Mouse (Mus musculus) E14TG2a.4 (cell line): ENCODE results near the gene Lingo2.

ENCODE experiments used
- H3K27me3 ChIP-seq: 2 replicates; pipeline ENCODE4 v1.6.1; 2014; ENCODE audit warnings: low read length, control low read depth; ENCODE audit not compliant: insufficient read depth
- H3K36me3 ChIP-seq: 2 replicates; pipeline ENCODE4 v1.6.1; 2014; ENCODE audit warnings: low read length, control low read depth; ENCODE audit not compliant: insufficient read depth
- H3K4me1 ChIP-seq: replicated peaks from 2 replicates; pipeline ENCODE4 v1.6.1; 2014; ENCODE audit warnings: low read depth, low read length, control low read depth
- H3K4me3 ChIP-seq: replicated peaks from 2 replicates; pipeline ENCODE4 v1.5.1; 2014; ENCODE audit warnings: mild to moderate bottlenecking, low read length
- H3K9me3 ChIP-seq: 2 replicates; pipeline ENCODE4 v1.6.1; 2014; ENCODE audit warnings: low read length, control low read depth
- CTCF ChIP-seq: conservative IDR thresholded peaks from 2 replicates; pipeline ENCODE4 v1.5.1; 2014; ENCODE audit warnings: low read length
- NANOG ChIP-seq: IDR thresholded peaks from 2 replicates; pipeline ENCODE4 v1.6.1; 2014; ENCODE audit warnings: borderline replicate concordance, low read length, mixed read lengths
- POU5F1 ChIP-seq: IDR thresholded peaks from 2 replicates; pipeline ENCODE4 v1.6.1; 2014; ENCODE audit warnings: low read length, borderline replicate concordance

Lingo2 gene

GRCm38 (mm10) chr4:35897769-35898564 lies 1053.6 kb downstream of the Lingo2 start:
- no peaks in the 10 kb centered on the region for H3K9me3 ChIP-seq
- no peak overlapping the region for H3K4me3 ChIP-seq
- TF ChIP-seq POU5F1 (no peak), NANOG (no peak), CTCF (no peak)
- H3K36me3 ChIP-seq = no peaks in the 10 kb centered on the region
- H3K27me3 ChIP-seq = no peaks in the 10 kb centered on the region
- H3K4me1 ChIP-seq = no peaks in the 10 kb centered on the region

GRCm38 (mm10) chr4:35885591-35886542 lies 1065.7 kb downstream of the Lingo2 start:
- Histone ChIP-seq H3K9me3 (no peaks in the 10 kb centered on the region), H3K36me3 (no peaks in the 10 kb centered on the region), H3K4me1 (no peaks in the 10 kb centered on the region), H3K27me3 (no peaks in the 10 kb centered on the region), H3K4me3 (no peak overlapping the region)
- TF ChIP-seq NANOG (no peak), CTCF (no peak), POU5F1 (no peak)

DNA sequence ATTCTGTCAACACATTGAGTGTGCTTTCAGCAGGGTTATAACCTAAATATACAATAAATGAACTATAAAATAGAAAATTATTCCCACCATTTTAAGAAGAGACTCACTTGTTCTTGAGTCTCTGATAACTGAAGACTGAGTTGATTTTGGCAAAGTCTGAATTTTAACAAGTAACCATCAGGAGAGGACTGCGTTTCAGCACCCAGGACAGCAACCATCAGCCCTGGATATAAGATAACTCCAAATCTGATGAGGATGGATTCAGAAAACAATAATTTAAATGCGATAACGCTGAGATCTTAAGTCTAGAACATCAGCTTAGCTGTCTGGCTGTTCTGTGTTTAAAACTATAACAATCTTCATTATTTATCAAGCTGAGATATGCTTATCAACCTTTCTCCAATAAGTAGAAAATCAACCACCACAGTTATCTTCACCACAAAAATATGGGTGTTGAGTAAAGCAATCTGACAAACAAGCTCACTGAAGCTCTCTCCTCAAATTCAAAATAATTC lies 1066.5 kb downstream of the Lingo2 start:
- no peaks in the 10 kb centered on the region for H3K4me1 ChIP-seq
- no peaks in the 10 kb centered on the region for H3K27me3 ChIP-seq
- H3K36me3 ChIP-seq = no peaks in the 10 kb centered on the region
- H3K9me3 ChIP-seq = no peaks in the 10 kb centered on the region
- no peak overlapping the region for H3K4me3 ChIP-seq
- no peak for TF ChIP-seq POU5F1
- no peak for TF ChIP-seq CTCF
- TF ChIP-seq NANOG = no peak

GRCm38 (mm10) chr4:35846518-35846917 lies 1105.0 kb downstream of the Lingo2 start:
- no peaks in the 10 kb centered on the region for H3K9me3 ChIP-seq
- no peaks in the 10 kb centered on the region for H3K27me3 ChIP-seq
- TF ChIP-seq POU5F1 = no peak
- no peak for TF ChIP-seq CTCF
- no peak for TF ChIP-seq NANOG
- no peaks in the 10 kb centered on the region for H3K4me1 ChIP-seq
- H3K4me3 ChIP-seq = no peak overlapping the region
- no peaks in the 10 kb centered on the region for H3K36me3 ChIP-seq

DNA sequence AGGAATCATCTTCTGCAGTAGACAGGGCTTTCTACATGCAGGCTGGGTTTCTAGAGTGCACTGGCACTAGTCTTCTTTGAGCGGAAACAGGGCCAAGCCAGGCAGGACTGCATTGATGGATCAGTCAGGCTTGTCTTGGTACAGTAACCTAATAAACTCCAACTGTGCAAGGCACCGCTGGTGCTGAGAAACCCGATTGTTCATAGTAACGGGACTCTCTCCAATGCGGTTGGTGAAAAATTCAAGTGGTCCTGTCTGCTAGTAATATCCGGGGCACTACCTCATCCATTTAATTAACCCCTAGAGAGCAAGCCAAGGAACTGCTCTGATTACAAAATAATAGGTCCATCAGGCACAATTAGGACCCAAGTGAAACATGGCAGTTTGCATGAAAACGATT lies 1106.4 kb downstream of the Lingo2 start:
- Histone ChIP-seq H3K4me3 (no peak overlapping the region), H3K36me3 (no peaks in the 10 kb centered on the region), H3K27me3 (no peaks in the 10 kb centered on the region), H3K9me3 (no peaks in the 10 kb centered on the region), H3K4me1 (no peaks in the 10 kb centered on the region)
- no peak for TF ChIP-seq POU5F1
- no peak for TF ChIP-seq NANOG
- no peak for TF ChIP-seq CTCF

- no peak overlapping the region for H3K4me3 ChIP-seq
- no peaks in the 10 kb centered on the region for H3K36me3 ChIP-seq
- TF ChIP-seq POU5F1 (no peak), CTCF (no peak), NANOG (no peak)
- no peaks in the 10 kb centered on the region for H3K4me1 ChIP-seq
- H3K9me3 ChIP-seq = no peaks in the 10 kb centered on the region
- H3K27me3 ChIP-seq = no peaks in the 10 kb centered on the region
Measured at GRCm38 (mm10) chr4:35844518-35844917, 1107.0 kb downstream of the Lingo2 start.

DNA sequence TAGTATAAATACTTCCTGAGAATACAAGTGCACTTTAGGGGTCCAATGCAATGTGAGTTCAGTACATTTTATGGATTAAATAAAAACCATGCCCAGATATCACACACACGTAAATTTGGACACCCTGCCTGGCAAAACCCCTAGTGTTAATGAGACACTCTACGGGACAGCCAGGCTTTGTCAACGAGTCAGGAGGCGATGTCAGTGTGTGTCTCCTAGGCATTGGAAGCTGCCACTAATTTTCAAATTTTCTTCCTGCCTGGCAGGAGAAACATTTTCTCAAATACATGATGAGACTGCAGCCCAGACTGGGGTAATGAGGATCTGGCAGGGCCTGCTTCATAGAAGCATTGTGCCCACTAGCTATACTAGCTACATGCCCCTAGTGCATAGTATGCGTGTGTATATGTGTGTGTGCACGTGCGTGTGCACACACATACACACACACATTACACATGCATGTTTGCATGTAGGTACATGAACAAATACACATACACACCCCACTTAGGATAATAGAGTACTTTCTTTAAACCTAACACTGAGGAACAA lies 1128.2 kb downstream of the Lingo2 start:
- H3K9me3 ChIP-seq = no peaks in the 10 kb centered on the region
- H3K27me3 ChIP-seq = no peaks in the 10 kb centered on the region
- TF ChIP-seq NANOG (no peak), CTCF (no peak), POU5F1 (no peak)
- H3K4me1 ChIP-seq = no peaks in the 10 kb centered on the region
- H3K36me3 ChIP-seq = no peaks in the 10 kb centered on the region
- H3K4me3 ChIP-seq = no peak overlapping the region

GRCm38 (mm10) chr4:35820701-35821100 lies 1130.8 kb downstream of the Lingo2 start:
- no peak for TF ChIP-seq NANOG
- TF ChIP-seq POU5F1 = no peak
- no peak for TF ChIP-seq CTCF
- no peaks in the 10 kb centered on the region for H3K36me3 ChIP-seq
- no peak overlapping the region for H3K4me3 ChIP-seq
- no peaks in the 10 kb centered on the region for H3K27me3 ChIP-seq
- H3K4me1 ChIP-seq = no peaks in the 10 kb centered on the region
- H3K9me3 ChIP-seq = no peaks in the 10 kb centered on the region
